Mouse (Mus musculus): ENCODE measurements at regions not wholly inside any gene's neighbourhood (a gene's known extent, or its start where the extent isn't known, plus 50 kb on each side); places are given as distances from the start of the nearest gene placed in this dataset.
"Not testable (repeated sequence)": the region's sequence is repeated elsewhere in the genome, so short reads cannot be mapped to it uniquely, and the experiment has no call there.

DNA sequence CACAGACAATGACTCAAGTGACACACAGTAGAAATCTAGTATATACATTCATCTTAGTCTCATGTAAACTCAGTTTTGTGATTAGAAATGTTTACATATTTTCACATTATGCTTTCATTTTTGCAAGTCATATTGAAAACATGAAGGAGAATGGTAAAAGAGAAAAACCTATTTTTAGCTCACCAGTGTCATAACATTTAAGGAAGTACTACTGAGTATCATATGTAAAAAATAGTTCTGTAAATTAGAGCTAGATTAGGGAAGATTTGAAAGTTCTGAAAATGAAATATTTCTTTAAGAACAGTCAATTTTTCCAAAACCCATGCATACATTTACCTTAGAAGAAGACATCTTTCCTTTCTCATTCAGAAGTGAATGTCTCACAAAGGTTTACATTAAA, 312.0 kb upstream of the Klra1 start:
- not testable (repeated sequence) for H3K36me3 ChIP-seq (ENCODE audit: control insufficient read depth, insufficient read depth, low read length, poor library complexity, severe bottlenecking); H3K27ac ChIP-seq (ENCODE audit: insufficient read depth, low read depth, low read length, poor library complexity, severe bottlenecking); H3K9ac ChIP-seq (ENCODE audit: insufficient read depth, low read depth, low read length, poor library complexity, severe bottlenecking); DNase-seq (ENCODE audit: low read depth, low spot score); H3K9me3 ChIP-seq (ENCODE audit: control insufficient read depth, insufficient read depth, low read depth, low read length); H3K4me3 ChIP-seq (ENCODE audit: insufficient read depth in 1 of 2, low read depth in 1 of 2, low read length in 2 of 2, poor library complexity in 1 of 2, severe bottlenecking in 1 of 2); H3K4me1 ChIP-seq (ENCODE audit: control insufficient read depth in 2 of 2, insufficient read depth in 2 of 2, low read length in 2 of 2, poor library complexity in 1 of 2)
- in situ Hi-C loops (cut with MboI; ENCODE audit: low sequenced_read_pairs in 2 of 2, unreplicated experiment in 2 of 2), result loop anchor here in 1 of 2 experiments (10.0 kb wide), 1 partner anchor 186 kb away; no protein-coding TSS in a partner anchor

All from ES-E14 (cell line).